Mouse (Mus musculus): Measurements from ENCODE around the gene Aifm2.
A peak's percentile ranks its signal among the peaks of the same experiment; 100 is the strongest.

Gene Aifm2

GRCm38 (mm10) chr10:61759869-61760268 is 44.8 kb downstream of the Aifm2 start:
- DNase-seq (ENCODE audit: extremely low spot score, low read depth, low spot score): no peak

DNA sequence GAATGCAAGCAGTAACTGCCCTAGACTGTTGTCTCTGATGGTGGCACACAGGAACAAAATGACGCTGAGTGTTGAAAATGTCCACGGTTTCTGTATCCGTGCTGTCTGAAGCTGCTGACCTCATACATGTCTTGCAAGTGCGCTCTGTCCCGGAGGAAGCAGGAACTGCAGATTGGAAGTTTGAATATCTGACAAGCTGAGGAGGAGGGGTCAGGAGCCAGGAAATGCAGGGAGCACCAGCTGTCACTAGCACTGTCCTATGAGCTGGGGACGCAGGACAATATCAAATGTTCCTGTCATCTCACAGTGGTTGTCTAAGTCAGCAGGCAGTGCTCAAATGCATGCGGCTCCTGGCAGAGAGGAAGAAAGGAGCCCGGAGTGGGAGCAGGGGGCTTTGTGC is 49.6 kb downstream of the Aifm2 start:
- no peak for DNase-seq (ENCODE audit: extremely low spot score, low read depth, low spot score)

DNA sequence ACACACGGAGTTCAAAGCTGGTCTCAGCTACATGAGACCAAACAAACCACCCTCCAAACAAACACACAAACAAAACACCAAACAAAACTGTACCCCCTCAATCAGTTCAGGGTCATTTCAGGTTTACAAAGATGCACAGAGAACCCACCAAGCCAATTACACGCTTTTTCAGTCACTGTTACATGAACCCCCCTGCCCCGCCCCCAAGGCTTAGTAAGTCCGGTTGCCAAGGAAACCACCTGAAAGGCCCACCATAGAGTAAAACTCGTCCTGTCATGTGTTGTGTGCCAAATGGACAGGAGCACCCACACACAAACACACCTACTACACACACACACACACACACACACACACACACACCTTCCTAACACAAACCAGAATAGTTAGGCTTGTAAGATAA is 50.5 kb downstream of the Aifm2 start:
- no peak for DNase-seq (ENCODE audit: extremely low spot score, low read depth, low spot score)

DNA sequence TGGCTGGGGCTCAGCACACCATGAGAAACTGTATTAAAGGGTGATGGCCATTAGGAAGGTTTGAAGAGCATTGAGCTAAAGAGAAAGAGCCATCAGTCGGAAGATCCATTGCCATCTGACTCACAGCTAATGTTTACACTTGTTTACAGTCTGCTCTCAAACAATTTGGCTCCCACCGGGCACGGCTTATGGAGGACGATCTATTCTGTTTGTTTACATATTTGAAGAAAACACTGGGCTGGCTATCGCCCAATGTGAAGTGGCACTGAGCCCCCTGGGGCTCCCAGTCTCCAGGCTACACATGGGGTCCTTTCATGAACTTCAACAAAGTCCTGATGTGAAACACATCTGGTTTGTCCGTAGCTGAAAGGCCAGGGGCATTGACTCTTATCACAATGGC is 51.7 kb downstream of the Aifm2 start:
- DNase-seq (ENCODE audit: extremely low spot score, low read depth, low spot score): no peak

DNA sequence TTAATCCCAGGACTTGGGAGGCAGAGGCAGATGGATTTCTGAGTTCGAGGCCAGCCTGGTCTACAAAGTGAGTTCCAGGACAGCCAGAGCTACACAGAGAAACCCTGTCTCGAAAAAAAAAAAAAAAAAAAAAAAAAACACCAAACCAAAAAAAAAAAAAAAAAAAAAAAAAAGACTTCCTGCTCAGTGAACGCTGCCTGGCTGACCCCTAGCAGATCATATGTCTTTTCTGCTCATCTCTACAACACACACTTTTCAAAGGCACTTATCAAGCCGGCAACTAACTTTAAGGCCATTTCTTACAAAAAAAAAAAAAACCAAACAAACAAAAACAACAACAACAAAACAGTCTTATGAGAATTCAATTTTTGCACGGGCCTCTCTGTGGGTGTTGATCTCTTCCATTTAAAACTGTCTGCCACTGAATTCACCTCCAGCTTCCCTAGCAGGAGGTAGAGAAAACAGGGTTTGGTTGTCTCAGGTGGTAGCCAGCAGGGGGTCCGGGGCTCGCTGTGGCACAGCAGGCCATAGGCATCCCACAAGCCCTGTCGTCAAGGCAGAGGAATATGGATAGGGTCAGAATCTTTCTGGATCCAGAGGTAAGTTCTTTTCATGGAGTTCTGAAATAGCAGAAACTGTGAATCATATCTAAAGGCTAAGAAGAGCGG is 66.5 kb downstream of the Aifm2 start:
- DNase-seq (ENCODE audit: extremely low spot score, low read depth, low spot score): no peak

DNA sequence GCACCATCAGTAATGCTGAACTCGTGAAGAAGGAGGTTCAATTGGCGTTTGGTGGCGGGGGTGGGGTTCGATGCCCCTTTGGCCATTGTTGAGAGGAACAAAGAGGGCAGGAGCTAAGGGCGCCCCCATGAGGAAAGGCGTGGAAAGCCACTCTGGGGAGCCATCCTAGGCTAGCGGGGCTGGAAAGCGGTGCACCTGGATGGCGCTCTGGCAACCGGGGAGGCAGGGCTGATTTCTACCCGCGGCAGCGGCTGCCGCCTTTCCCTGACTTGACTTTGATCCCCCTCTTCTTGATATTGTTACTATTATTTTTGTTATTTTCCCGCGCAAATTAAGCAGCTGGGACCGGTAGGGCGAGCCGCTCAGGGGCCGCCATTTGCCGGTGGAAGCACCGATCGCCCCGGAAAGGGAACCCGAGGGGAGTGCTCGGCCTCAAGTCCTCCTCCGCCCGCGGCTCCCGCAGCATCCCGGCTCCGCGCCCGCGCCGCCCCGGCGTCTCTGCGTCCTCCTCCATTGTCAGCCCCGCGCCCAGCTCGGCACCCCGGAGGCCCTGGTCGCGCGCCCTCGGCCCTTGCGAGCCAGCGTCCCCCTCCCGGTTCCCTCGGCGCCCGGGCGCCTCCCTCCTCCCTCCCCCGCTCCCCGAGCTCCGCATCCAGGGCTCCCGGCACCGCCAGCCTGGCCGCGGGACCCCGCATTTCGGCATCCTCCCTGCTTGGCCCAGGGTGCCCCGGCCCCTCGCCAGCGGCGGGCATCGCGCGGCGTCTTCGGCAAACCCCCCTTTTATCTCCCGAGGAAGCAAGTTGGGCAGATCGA is 67.9 kb downstream of the Aifm2 start:
- DNase-seq (ENCODE audit: extremely low spot score, low read depth, low spot score): peak; percentile 35

DNA sequence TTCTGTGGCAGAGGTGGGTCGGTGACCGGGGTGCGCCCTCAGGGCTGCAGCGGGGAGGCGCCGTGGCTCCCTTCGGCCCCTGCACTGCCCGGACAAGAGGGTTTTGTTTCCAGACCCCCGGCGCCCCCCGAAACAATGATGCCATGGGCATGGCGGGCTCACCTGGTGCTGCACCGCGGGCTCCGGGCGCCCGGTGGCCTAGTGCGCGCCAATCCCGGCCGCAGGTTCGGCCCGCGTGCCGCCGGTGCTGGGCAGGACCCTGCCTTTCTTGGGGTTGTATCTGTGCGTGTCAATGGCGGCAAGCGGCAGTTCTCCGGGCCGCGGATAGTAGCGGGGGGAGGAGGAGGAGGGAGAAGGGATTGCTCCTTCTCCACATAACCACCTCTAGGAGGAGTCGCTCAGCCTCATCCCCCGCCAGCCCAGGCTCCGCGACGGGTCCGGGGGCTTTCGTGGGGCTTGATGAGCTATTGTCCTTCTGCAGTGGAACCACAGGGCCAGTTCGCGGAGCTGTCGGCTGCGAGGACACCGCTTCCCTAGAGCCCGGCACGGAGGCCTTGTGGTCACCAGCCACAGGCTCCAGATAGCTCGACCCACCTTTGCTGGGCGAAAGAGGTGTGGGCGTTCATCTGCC is 68.7 kb downstream of the Aifm2 start, which contains the start of gene H2afy2:
TSS of gene H2afy2 (minus strand) at position 527 of the 631 bp plus-strand sequence.
- peak; percentile 46 for DNase-seq (ENCODE audit: extremely low spot score, low read depth, low spot score)

DNA sequence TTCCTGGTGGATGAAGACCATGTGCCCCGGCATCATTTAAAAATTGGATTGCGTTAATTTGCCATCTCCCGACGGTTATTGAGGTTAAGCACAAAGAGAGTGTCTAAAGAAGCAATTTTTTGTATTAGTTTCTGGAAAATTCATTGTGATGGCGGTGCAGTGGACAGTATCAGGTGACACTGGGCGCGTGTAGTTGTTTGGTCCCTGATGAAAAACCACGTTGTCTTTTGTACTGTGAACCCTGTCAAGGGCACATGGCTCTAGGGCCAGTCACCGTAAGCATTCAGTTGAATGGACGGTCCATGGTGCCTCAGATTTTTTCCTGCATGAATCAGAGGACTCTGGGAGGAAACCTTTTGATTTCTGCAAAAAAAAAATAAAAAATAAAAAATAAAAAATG is 69.4 kb downstream of the Aifm2 start:
- DNase-seq (ENCODE audit: extremely low spot score, low read depth, low spot score): no peak

DNA sequence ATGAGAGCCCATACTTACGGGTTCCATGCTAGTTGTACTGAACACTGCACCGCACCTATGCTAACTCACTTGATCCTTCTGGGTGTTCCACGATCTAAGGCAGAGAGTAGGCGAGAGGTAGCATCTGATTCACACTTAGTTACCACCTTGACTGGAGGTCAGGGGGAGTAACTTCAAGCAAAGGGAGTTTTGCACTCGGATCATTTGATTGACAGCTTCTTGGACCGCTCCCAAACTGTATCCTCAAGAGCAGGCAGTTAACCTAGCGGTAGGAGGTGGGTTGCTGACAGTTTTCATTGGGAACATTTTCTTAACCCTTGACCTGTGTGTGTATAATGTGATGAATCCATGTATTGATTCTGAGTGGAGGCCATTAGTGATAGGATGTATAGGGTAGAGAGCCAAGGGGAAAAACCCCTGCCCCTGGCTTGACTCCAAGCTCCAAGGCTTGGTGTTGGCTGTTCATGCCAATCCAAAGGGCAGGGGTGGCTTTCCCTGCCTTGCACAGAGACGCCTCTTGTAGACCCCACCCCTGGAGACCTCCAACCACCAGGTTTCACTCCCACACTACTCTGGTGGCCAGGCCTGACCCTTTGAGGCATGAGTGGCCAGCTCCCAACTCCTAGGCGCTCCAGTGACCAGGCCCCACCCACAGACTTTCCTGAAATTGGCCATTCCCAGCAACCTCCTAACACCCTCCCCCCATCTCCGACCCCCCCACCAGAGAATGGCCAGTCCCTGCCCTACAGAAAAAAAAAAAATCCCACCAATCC is 72.7 kb downstream of the Aifm2 start:
- DNase-seq (ENCODE audit: extremely low spot score, low read depth, low spot score): no peak

DNA sequence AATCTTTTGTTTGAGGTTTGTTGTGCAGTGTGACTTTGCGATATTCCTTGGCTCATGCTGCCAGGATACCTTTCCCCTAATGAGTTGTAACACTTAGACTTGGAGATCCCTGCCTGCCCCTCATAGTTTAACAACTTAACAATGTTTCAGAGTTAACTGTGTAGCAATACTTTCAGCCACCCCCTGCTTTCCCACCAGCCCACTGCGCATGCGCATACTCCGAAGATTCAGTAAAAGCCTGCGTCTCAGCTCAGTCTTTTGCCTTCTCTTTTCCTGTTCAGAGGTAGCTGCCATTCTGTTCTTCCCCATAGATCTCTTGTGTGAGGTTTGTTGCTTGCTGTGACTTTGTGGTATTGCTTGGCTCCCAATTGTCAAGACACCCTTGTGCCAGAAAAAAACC is 73.4 kb downstream of the Aifm2 start:
- DNase-seq (ENCODE audit: extremely low spot score, low read depth, low spot score): no peak

Data from hindlimb bud, embryonic 11.5 days (tissue).